Mouse (Mus musculus): Measurements from ENCODE around the gene Apoa2. TPM values are rescaled to one million over a fixed set of nuclear protein-coding genes. Genes with fewer than 3 reads are reported as not detected.

Apoa2 gene
- polyA plus RNA-seq, 1 experiment from 2014 or later, result 0.88 TPM

Other genes with a start within 250 kb of the Apoa2 start
- 0.52 and 1.5 TPM in 2 replicates for gene Fcgr2b, start 248.5 kb upstream of the Apoa2 start, polyA plus RNA-seq (2014; fragmentation: Nextera tagmentation; extraction: Ambion mirVana)
- gene Fcgr4, start 206.1 kb upstream of the Apoa2 start, polyA plus RNA-seq (2014; fragmentation: Nextera tagmentation; extraction: Ambion mirVana), result 0.41 and 0.50 TPM in 2 replicates
- gene Fcgr3, start 160.1 kb upstream of the Apoa2 start, polyA plus RNA-seq (2014; fragmentation: Nextera tagmentation; extraction: Ambion mirVana), result 8.3 and 11.5 TPM in 2 replicates
- gene Cfap126, start 111.1 kb upstream of the Apoa2 start, polyA plus RNA-seq (2014; fragmentation: Nextera tagmentation; extraction: Ambion mirVana), result 7.2 and 8.8 TPM in 2 replicates
- gene Sdhc, start 74.5 kb upstream of the Apoa2 start, polyA plus RNA-seq (2014; fragmentation: Nextera tagmentation; extraction: Ambion mirVana), result 301 and 310 TPM in 2 replicates
- 0.09 and 0.22 TPM in 2 replicates for gene Mpz, start 74.3 kb upstream of the Apoa2 start, polyA plus RNA-seq (2014; fragmentation: Nextera tagmentation; extraction: Ambion mirVana)
- 9.7 and 10.2 TPM in 2 replicates for gene Pcp4l1, start 28.8 kb upstream of the Apoa2 start, polyA plus RNA-seq (2014; fragmentation: Nextera tagmentation; extraction: Ambion mirVana)
- 0.13 and 0.36 TPM in 2 replicates for gene Nr1i3, start 11.1 kb upstream of the Apoa2 start, polyA plus RNA-seq (2014; fragmentation: Nextera tagmentation; extraction: Ambion mirVana)
- 45.0 and 49.2 TPM in 2 replicates for gene Tomm40l, start 2.5 kb upstream of the Apoa2 start, polyA plus RNA-seq (2014; fragmentation: Nextera tagmentation; extraction: Ambion mirVana)
- 25.1 and 31.5 TPM in 2 replicates for gene Fcer1g, start 9.3 kb downstream of the Apoa2 start, polyA plus RNA-seq (2014; fragmentation: Nextera tagmentation; extraction: Ambion mirVana)
- 2.5 and 3.9 TPM in 2 replicates for gene Adamts4, start 25.4 kb downstream of the Apoa2 start, polyA plus RNA-seq (2014; fragmentation: Nextera tagmentation; extraction: Ambion mirVana)
- gene Ndufs2, start 26.3 kb downstream of the Apoa2 start, polyA plus RNA-seq (2014; fragmentation: Nextera tagmentation; extraction: Ambion mirVana), result 244 and 260 TPM in 2 replicates
- 74.9 and 94.2 TPM in 2 replicates for gene B4galt3, start 45.3 kb downstream of the Apoa2 start, polyA plus RNA-seq (2014; fragmentation: Nextera tagmentation; extraction: Ambion mirVana)
- gene Ppox, start 56.1 kb downstream of the Apoa2 start, polyA plus RNA-seq (2014; fragmentation: Nextera tagmentation; extraction: Ambion mirVana), result 41.4 and 46.0 TPM in 2 replicates
- 89.9 and 104 TPM in 2 replicates for gene Usp21, start 62.9 kb downstream of the Apoa2 start, polyA plus RNA-seq (2014; fragmentation: Nextera tagmentation; extraction: Ambion mirVana)
- gene Ufc1, start 70.0 kb downstream of the Apoa2 start, polyA plus RNA-seq (2014; fragmentation: Nextera tagmentation; extraction: Ambion mirVana), result 119 and 127 TPM in 2 replicates
- 53.9 and 60.5 TPM in 2 replicates for gene Dedd, start 104.1 kb downstream of the Apoa2 start, polyA plus RNA-seq (2014; fragmentation: Nextera tagmentation; extraction: Ambion mirVana)
- 45.9 and 46.0 TPM in 2 replicates for gene Nit1, start 120.6 kb downstream of the Apoa2 start, polyA plus RNA-seq (2014; fragmentation: Nextera tagmentation; extraction: Ambion mirVana)
- gene Pfdn2, start 120.6 kb downstream of the Apoa2 start, polyA plus RNA-seq (2014; fragmentation: Nextera tagmentation; extraction: Ambion mirVana), result 78.3 and 82.6 TPM in 2 replicates
- 3.0 and 5.2 TPM in 2 replicates for gene Klhdc9, start 135.7 kb downstream of the Apoa2 start, polyA plus RNA-seq (2014; fragmentation: Nextera tagmentation; extraction: Ambion mirVana)
- gene Nectin4, start 145.0 kb downstream of the Apoa2 start, polyA plus RNA-seq (2014; fragmentation: Nextera tagmentation; extraction: Ambion mirVana), result 0.11 and 0.32 TPM in 2 replicates
- gene Arhgap30, start 163.9 kb downstream of the Apoa2 start, polyA plus RNA-seq (2014; fragmentation: Nextera tagmentation; extraction: Ambion mirVana), result 0.28 and 0.39 TPM in 2 replicates
- gene Usf1, start 186.3 kb downstream of the Apoa2 start, polyA plus RNA-seq (2014; fragmentation: Nextera tagmentation; extraction: Ambion mirVana), result 212 and 263 TPM in 2 replicates
- gene Tstd1, start 193.8 kb downstream of the Apoa2 start, polyA plus RNA-seq (2014; fragmentation: Nextera tagmentation; extraction: Ambion mirVana), result 4.5 and 4.8 TPM in 2 replicates
- 3.0 and 6.9 TPM in 2 replicates for gene F11r, start 212.5 kb downstream of the Apoa2 start, polyA plus RNA-seq (2014; fragmentation: Nextera tagmentation; extraction: Ambion mirVana)

Data from forebrain, embryonic 14.5 days (tissue).